In genomic region chr7:128246496-128247391, GRCm38 (mm10) we compare ENCODE assay signal across 7 mouse cellular contexts. TPM values are rescaled to one million over a fixed set of nuclear protein-coding genes. Genes with fewer than 3 reads are reported as not detected.
DNase-seq lines count a peak whose midpoint lies in the region; ATAC-seq and TF ChIP-seq lines count a peak whose summit lies in the region.

Tgfb1i1 (plus strand) TSS chr7:128246812.

- H3K4me1 ChIP-seq in forebrain, postnatal 0 days (ENCODE audit: insufficient read depth) = no peaks in the 10 kb centered on the region

- no peaks in the 10 kb centered on the region for H3K9me3 ChIP-seq in forebrain, postnatal 0 days (ENCODE audit: low read length)

- peak within 1 kb of the TSS; percentile 61 for H3K9ac ChIP-seq in forebrain, postnatal 0 days

- H3K4me2 ChIP-seq in forebrain, postnatal 0 days (ENCODE audit: low read depth) = peak within 1 kb of the TSS; percentile 61

- 3% methylated on average over 28 of the region's 30 CpGs for WGBS in forebrain, postnatal 0 days

- DNase-seq in adrenal gland, adult 18-20 months (ENCODE audit: low spot score in 2 of 2) = peak; percentile 39 to 45
- DNase-seq in cerebellum, adult 9-10 months = peak; percentile 62
- DNase-seq in forebrain, postnatal 0 days = peak; percentile 66
- peak; percentile 70 for DNase-seq in heart, postnatal 25 days (ENCODE audit: low spot score)
- peak; percentile 54 to 85 for DNase-seq in left cerebral cortex, postnatal 10 days (ENCODE audit: extremely low spot score in 1 of 2, low spot score in 2 of 2)
- peak; percentile 76 for DNase-seq in skeletal muscle tissue, adult 2 months (ENCODE audit: low read depth, low spot score)

- peaks cover 5% of the 10 kb centered on the region; the same call in 1 of the 2 replicates for H3K27me3 ChIP-seq in forebrain, postnatal 0 days (ENCODE audit: insufficient read depth, low read length)

- intact Hi-C loops in heart, postnatal 25 days (cut with DNase I) = loop anchor here (10.0 kb wide), 1 partner anchor 448 kb away; no protein-coding TSS in a partner anchor
- intact Hi-C loops in left cerebral cortex, postnatal 10 days (cut with DNase I) = loop anchor here (2.0 to 5.0 kb wide), 3 partner anchors 51 to 446 kb away; partner anchors contain the start of gene BC017158

- peak within 1 kb of the TSS; percentile 81 for H3K27ac ChIP-seq in forebrain, postnatal 0 days (ENCODE audit: low read depth, low read length)

- peak within 1 kb of the TSS; percentile 40 for H3K4me3 ChIP-seq in forebrain, postnatal 0 days (ENCODE audit: low read depth, low read length)

- no peak for TF ChIP-seq CTCF in forebrain, postnatal 0 days (IDR thresholded peaks at IDR 0.05; ENCODE audit: low read depth)

- H3K36me3 ChIP-seq in forebrain, postnatal 0 days (ENCODE audit: insufficient read depth) = peaks cover 28% of the 10 kb centered on the region

- peak; percentile 75 for ATAC-seq in forebrain, postnatal 0 days
- peak; percentile 31; the same call in 1 of the 2 replicates for ATAC-seq in megakaryocyte progenitor cell, adult 5-6 weeks (replicated peaks; ENCODE audit: poor library complexity)

RNA-seq across cellular contexts. Expression of gene Tgfb1i1, which starts in this region (rescaled TPM):
- 10 to 100 TPM; 19.0 to 30.6 TPM for total RNA-seq in adrenal gland, adult 18-20 months (2021)
- total RNA-seq in forebrain, postnatal 0 days (2014; rRNA removed) = 9.4 and 9.7 TPM in 2 replicates
- 18.5 and 22.1 TPM in 2 replicates for polyA plus RNA-seq in forebrain, postnatal 0 days (2015; fragmentation: Nextera tagmentation; extraction: Ambion mirVana)
- total RNA-seq in heart, postnatal 25 days (2021) = 10 to 100 TPM; 19.6 to 22.5 TPM
- 10 to 100 TPM; 33.0 to 35.9 TPM for total RNA-seq in left cerebral cortex, postnatal 10 days (2021)
- total RNA-seq in megakaryocyte progenitor cell, adult 5-6 weeks (2015) = 0.44 and 0.54 TPM in 2 replicates
- total RNA-seq in megakaryocyte progenitor cell, adult 5-6 weeks (2017) = not detected in 2 replicates

Comparison
In these comparisons a context has a peak if more than half of its experiments do, and no peak if none do; other contexts are left out.
1. Peak in every context shown above with its lines: DNase-seq, ATAC-seq, H3K4me3 ChIP-seq and H3K27ac ChIP-seq.
2. Peak in ATAC-seq in megakaryocyte progenitor cell, adult 5-6 weeks; RNA of the gene not detected or under 1 TPM.